Mouse (Mus musculus): ENCODE results near the gene Hspb3. TPM values are rescaled to one million over a fixed set of nuclear protein-coding genes. Genes with fewer than 3 reads are reported as not detected.

Gene Hspb3
- 0.25 and 0.59 TPM in 2 replicates for polyA plus RNA-seq (2014; fragmentation: Nextera tagmentation; extraction: Ambion mirVana)

DNA sequence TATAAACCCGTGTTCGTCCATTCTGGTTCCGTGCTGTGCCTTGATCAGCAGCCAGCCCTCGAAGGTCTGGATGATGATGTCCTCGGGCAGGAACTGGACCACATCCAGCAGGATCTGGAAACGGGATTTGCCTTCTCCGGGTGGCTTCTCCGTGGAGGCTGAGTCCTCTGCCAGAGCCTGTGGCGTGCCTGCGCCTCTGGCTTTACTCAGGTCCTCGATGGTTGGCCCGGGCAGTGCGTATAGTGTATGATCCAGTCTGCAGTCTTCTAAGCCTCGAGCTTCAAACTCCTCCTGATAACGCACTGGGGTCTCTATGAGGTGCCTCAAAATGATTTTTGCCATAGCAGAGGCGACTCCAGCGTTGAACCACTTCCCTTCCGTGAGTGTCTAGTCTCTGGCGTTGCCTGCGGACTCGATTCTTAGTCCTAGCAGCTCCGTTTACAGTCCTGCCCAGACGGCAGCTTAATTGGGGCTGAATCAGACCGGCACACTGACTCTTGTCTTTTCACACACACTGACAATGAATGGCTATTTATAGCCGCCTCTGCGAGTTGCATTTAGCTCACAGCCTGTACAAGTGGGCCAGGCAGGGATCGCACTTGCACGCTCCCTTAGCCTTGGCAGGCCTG lies at the start of gene Hspb3:
Hspb3 (minus strand) TSS at position 526 of the 629 bp plus-strand sequence.
- no peak for ATAC-seq (replicated peaks; ENCODE audit: low FRiP score)
- no peaks in the 10 kb centered on the region for H3K27me3 ChIP-seq (replicated peaks; ENCODE audit: control insufficient read depth, insufficient read depth, low read length)
- no peak within 1 kb of the TSS for H3K9ac ChIP-seq (ENCODE audit: low read depth, low read length)
- no peak within 1 kb of the TSS for H3K4me2 ChIP-seq
- no peak for DNase-seq (ENCODE audit: low spot score)
- H3K27ac ChIP-seq (ENCODE audit: low read depth, low read length), result no peak within 1 kb of the TSS
- no peak within 1 kb of the TSS for H3K4me3 ChIP-seq (ENCODE audit: low read depth, low read length)
- WGBS, result 72% methylated on average over 28 of the region's 28 CpGs
- H3K9me3 ChIP-seq (ENCODE audit: control insufficient read depth, low read length), result no peaks in the 10 kb centered on the region
- no peaks in the 10 kb centered on the region for H3K4me1 ChIP-seq (replicated peaks; ENCODE audit: control insufficient read depth, insufficient read depth, low read length)
- no peaks in the 10 kb centered on the region for H3K36me3 ChIP-seq (ENCODE audit: control insufficient read depth, insufficient read depth, low read length)

DNA sequence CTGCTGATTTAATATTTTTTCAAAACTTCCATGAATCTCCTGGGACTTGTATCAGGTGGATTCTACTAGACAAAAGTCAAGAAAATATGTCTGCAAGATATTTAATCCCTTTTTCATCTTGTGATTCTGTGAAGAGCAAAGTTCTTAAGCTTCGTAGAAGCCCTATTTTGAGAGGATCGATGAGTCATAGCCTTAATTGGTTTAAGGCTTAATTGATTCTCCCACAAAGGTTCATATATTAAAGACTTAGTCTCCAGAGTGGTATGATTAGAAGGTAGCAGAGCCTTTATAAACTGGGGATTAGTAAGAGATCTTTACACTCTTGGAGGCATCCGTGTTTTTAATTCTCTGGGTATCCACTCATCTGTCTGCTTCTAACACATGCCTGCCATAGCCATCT lies 49.7 kb upstream of the Hspb3 start:
- peaks cover 2% of the 10 kb centered on the region; the same call in 1 of the 2 replicates for H3K9me3 ChIP-seq (ENCODE audit: control insufficient read depth, low read length)
- H3K4me2 ChIP-seq, result no peak overlapping the region
- no peak for ATAC-seq (replicated peaks; ENCODE audit: low FRiP score)
- WGBS, result 83% methylated on average over 3 of the region's 3 CpGs
- H3K27me3 ChIP-seq (replicated peaks; ENCODE audit: control insufficient read depth, insufficient read depth, low read length), result no peaks in the 10 kb centered on the region
- no peak overlapping the region for H3K27ac ChIP-seq (ENCODE audit: low read depth, low read length)
- H3K4me3 ChIP-seq (ENCODE audit: low read depth, low read length), result no peak overlapping the region
- H3K4me1 ChIP-seq (replicated peaks; ENCODE audit: control insufficient read depth, insufficient read depth, low read length), result no peaks in the 10 kb centered on the region
- H3K36me3 ChIP-seq (ENCODE audit: control insufficient read depth, insufficient read depth, low read length), result no peaks in the 10 kb centered on the region
- no peak for DNase-seq (ENCODE audit: low spot score)
- no peak overlapping the region for H3K9ac ChIP-seq (ENCODE audit: low read depth, low read length)

DNA sequence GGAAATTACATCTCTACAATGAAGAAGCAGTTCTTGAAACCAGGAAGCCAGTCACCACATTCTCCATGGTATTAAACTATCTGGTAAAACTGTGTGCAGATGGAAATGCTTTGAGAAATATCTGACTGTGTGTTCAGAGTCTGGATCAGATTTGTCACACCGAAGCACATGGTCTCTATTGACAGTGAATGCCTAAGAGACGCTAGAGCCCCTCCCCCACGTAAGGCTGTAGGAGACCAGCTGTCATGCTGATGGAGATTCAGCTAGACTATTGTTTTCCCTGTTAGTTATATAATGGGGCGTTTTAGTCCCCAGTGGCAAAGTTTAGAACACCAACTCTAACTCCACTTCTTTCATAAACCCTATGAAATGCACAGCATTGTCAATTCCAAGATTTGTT lies 42.7 kb upstream of the Hspb3 start:
- Histone ChIP-seq H3K4me2 (no peak overlapping the region), H3K9ac (ENCODE audit: low read depth, low read length) (no peak overlapping the region), H3K4me1 (replicated peaks; ENCODE audit: control insufficient read depth, insufficient read depth, low read length) (no peaks in the 10 kb centered on the region), H3K27ac (ENCODE audit: low read depth, low read length) (no peak overlapping the region), H3K27me3 (replicated peaks; ENCODE audit: control insufficient read depth, insufficient read depth, low read length) (no peaks in the 10 kb centered on the region), H3K4me3 (ENCODE audit: low read depth, low read length) (no peak overlapping the region), H3K9me3 (ENCODE audit: control insufficient read depth, low read length) (no peaks in the 10 kb centered on the region), H3K36me3 (ENCODE audit: control insufficient read depth, insufficient read depth, low read length) (no peaks in the 10 kb centered on the region)
- DNase-seq (ENCODE audit: low spot score), result no peak
- 38% methylated on average over 4 of the region's 4 CpGs for WGBS
- ATAC-seq (replicated peaks; ENCODE audit: low FRiP score), result no peak

DNA sequence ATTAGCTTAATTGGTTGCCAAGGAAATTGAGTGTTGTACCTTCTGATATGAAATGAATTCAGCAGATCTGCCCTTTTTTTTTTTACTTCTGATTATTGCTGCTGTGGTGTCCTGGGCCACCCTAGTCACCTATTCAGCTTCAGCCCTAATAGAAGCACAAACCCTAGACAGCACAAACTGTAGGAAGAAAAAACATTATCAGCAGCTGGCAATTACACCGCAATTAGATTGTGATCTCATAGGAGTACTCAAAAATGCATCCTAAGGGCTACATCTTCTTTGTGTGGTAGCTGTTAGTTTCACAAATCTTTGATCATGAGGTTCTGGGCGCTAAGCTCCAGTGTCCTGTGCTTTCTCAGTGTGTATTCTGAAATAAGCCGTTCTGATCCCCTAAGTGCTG lies 37.7 kb upstream of the Hspb3 start:
- Histone ChIP-seq H3K9me3 (ENCODE audit: control insufficient read depth, low read length) (no peaks in the 10 kb centered on the region), H3K27ac (ENCODE audit: low read depth, low read length) (no peak overlapping the region), H3K4me1 (replicated peaks; ENCODE audit: control insufficient read depth, insufficient read depth, low read length) (no peaks in the 10 kb centered on the region), H3K27me3 (replicated peaks; ENCODE audit: control insufficient read depth, insufficient read depth, low read length) (no peaks in the 10 kb centered on the region), H3K4me3 (ENCODE audit: low read depth, low read length) (no peak overlapping the region), H3K9ac (ENCODE audit: low read depth, low read length) (no peak overlapping the region), H3K4me2 (no peak overlapping the region), H3K36me3 (ENCODE audit: control insufficient read depth, insufficient read depth, low read length) (no peaks in the 10 kb centered on the region)
- WGBS, result 83% methylated on average over 3 of the region's 3 CpGs
- DNase-seq (ENCODE audit: low spot score) (no peak), ATAC-seq (replicated peaks; ENCODE audit: low FRiP score) (no peak)

DNA sequence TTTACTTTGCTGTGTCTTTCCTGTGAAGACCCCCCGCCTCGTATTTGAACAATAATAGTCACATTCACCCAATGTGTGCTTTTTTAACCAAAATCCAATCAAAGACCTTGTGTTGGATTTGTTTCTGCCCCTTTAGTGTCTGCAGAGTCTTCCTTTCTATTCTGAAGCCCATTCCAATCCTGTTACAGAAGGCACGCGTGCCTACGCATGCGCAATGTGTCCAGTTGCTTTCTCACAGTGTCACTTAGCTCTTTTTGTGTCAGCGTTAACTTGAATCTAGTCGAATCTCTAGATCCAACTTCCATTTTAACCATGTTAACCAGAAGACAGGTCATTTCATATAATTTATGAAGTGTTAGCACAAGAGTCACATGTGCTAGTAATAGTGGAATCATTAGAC lies 36.5 kb upstream of the Hspb3 start:
- no peak for ATAC-seq (replicated peaks; ENCODE audit: low FRiP score)
- Histone ChIP-seq H3K4me3 (ENCODE audit: low read depth, low read length) (no peak overlapping the region), H3K27ac (ENCODE audit: low read depth, low read length) (no peak overlapping the region), H3K4me2 (peak overlapping the region; percentile 19; the same call in 1 of the 2 replicates), H3K36me3 (ENCODE audit: control insufficient read depth, insufficient read depth, low read length) (no peaks in the 10 kb centered on the region), H3K9ac (ENCODE audit: low read depth, low read length) (no peak overlapping the region), H3K4me1 (replicated peaks; ENCODE audit: control insufficient read depth, insufficient read depth, low read length) (no peaks in the 10 kb centered on the region), H3K9me3 (ENCODE audit: control insufficient read depth, low read length) (no peaks in the 10 kb centered on the region), H3K27me3 (replicated peaks; ENCODE audit: control insufficient read depth, insufficient read depth, low read length) (no peaks in the 10 kb centered on the region)
- WGBS, result 93% methylated on average over 8 of the region's 8 CpGs
- no peak for DNase-seq (ENCODE audit: low spot score)

DNA sequence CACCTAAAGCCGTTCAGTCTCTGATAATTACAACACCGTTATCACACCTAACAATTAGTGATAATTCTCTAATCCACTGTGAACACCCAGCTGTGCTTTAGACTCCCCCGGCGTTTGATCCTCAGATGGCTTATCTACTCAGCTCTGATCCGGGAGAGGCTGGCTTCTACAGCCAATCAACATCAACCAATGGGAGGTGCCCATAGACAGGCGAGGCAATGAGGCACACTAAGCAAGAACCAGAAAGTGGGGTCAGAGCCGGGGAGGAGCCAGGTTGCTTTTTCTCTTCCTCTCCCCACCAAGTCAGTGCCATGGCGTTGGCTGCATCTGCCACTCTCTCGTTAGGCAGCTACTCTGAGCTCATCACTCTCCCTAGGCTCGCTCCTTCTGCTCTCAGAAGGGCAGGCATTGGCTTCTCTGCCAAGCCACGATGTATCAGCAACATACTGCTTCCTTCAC lies 36.0 kb upstream of the Hspb3 start:
- ATAC-seq (replicated peaks; ENCODE audit: low FRiP score) (peak; percentile 91), DNase-seq (ENCODE audit: low spot score) (no peak)
- Histone ChIP-seq H3K27me3 (replicated peaks; ENCODE audit: control insufficient read depth, insufficient read depth, low read length) (no peaks in the 10 kb centered on the region), H3K4me3 (ENCODE audit: low read depth, low read length) (no peak overlapping the region), H3K4me1 (replicated peaks; ENCODE audit: control insufficient read depth, insufficient read depth, low read length) (no peaks in the 10 kb centered on the region), H3K9me3 (ENCODE audit: control insufficient read depth, low read length) (no peaks in the 10 kb centered on the region), H3K27ac (ENCODE audit: low read depth, low read length) (no peak overlapping the region), H3K36me3 (ENCODE audit: control insufficient read depth, insufficient read depth, low read length) (no peaks in the 10 kb centered on the region), H3K4me2 (peak overlapping the region; percentile 19; the same call in 1 of the 2 replicates), H3K9ac (ENCODE audit: low read depth, low read length) (no peak overlapping the region)
- 38% methylated on average over 11 of the region's 11 CpGs for WGBS

DNA sequence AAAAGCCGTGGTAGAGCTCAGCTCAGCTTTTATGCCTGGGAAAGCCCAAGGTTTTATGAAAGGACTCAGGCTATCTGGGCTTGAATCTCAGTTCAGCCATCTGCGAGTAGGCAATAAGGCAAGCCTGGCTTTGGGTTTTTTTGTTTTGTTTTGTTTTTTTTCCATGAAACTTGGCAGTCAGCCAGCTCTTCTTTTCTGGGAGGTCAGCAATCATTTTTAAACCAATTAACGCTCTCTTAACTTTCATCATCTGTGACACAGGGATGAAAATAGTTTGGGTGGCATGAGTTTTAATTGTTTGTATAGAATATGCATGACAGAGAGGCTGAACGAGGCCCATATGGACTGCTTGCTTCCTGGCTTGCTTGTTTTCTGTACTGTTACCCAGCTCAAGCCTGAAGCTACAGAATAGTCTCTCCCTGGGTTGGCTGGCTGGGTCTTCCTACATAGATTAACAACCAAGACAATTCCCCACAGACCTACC lies 33.4 kb upstream of the Hspb3 start:
- Histone ChIP-seq H3K4me2 (no peak overlapping the region), H3K27ac (ENCODE audit: low read depth, low read length) (no peak overlapping the region), H3K27me3 (replicated peaks; ENCODE audit: control insufficient read depth, insufficient read depth, low read length) (no peaks in the 10 kb centered on the region), H3K9ac (ENCODE audit: low read depth, low read length) (no peak overlapping the region), H3K9me3 (ENCODE audit: control insufficient read depth, low read length) (no peaks in the 10 kb centered on the region), H3K36me3 (ENCODE audit: control insufficient read depth, insufficient read depth, low read length) (no peaks in the 10 kb centered on the region), H3K4me1 (replicated peaks; ENCODE audit: control insufficient read depth, insufficient read depth, low read length) (no peaks in the 10 kb centered on the region), H3K4me3 (ENCODE audit: low read depth, low read length) (no peak overlapping the region)
- DNase-seq (ENCODE audit: low spot score) (no peak), ATAC-seq (replicated peaks; ENCODE audit: low FRiP score) (no peak)
- 68% methylated on average over 4 of the region's 4 CpGs for WGBS

DNA sequence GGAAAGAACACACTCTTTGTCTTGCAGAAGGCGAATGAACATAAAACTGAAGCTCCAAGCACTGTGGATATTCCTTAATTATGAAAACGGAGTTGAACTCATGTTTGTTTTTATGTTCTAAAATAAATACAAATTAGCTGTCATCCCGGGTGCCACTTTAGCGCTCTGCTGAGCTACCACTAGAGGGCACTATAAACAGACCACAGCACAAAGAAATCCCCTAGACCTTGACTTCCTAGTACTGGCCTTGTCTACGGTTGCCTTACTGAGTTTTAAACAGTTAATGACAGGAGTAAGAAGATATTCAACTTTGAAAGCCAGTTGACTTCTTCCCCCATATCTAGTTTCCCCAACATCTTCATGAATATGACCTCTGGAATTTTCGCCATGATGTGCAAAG lies 29.9 kb upstream of the Hspb3 start:
- H3K4me2 ChIP-seq, result no peak overlapping the region
- 20% methylated on average over 6 of the region's 6 CpGs for WGBS
- H3K27ac ChIP-seq (ENCODE audit: low read depth, low read length), result no peak overlapping the region
- DNase-seq (ENCODE audit: low spot score) (no peak), ATAC-seq (replicated peaks; ENCODE audit: low FRiP score) (no peak)
- H3K4me3 ChIP-seq (ENCODE audit: low read depth, low read length), result no peak overlapping the region
- H3K9me3 ChIP-seq (ENCODE audit: control insufficient read depth, low read length), result no peaks in the 10 kb centered on the region
- H3K4me1 ChIP-seq (replicated peaks; ENCODE audit: control insufficient read depth, insufficient read depth, low read length), result peaks cover 7% of the 10 kb centered on the region
- H3K36me3 ChIP-seq (ENCODE audit: control insufficient read depth, insufficient read depth, low read length), result no peaks in the 10 kb centered on the region
- no peak overlapping the region for H3K9ac ChIP-seq (ENCODE audit: low read depth, low read length)
- H3K27me3 ChIP-seq (replicated peaks; ENCODE audit: control insufficient read depth, insufficient read depth, low read length), result no peaks in the 10 kb centered on the region

DNA sequence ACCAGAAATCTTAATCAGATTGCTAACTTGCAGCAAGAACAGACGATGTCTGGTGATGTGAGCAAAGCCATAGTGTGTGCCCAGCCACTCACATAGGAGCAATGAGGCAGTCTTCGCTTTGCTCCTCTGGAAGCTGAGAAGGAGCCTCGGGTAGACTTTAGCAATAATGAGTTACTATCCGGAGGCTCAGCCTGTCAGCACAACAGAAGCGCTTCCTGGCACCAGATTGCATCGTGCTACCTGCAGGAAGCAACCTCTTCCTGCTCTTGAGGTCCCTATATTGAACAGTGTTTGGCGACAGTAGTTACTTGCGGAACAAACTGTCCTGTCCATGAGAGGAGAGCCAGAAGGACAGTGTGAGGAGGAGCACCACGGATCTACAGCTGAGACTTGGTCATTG lies 28.2 kb upstream of the Hspb3 start:
- Histone ChIP-seq H3K36me3 (ENCODE audit: control insufficient read depth, insufficient read depth, low read length) (no peaks in the 10 kb centered on the region), H3K4me3 (ENCODE audit: low read depth, low read length) (no peak overlapping the region), H3K9ac (ENCODE audit: low read depth, low read length) (no peak overlapping the region), H3K27ac (ENCODE audit: low read depth, low read length) (no peak overlapping the region), H3K9me3 (ENCODE audit: control insufficient read depth, low read length) (no peaks in the 10 kb centered on the region), H3K27me3 (replicated peaks; ENCODE audit: control insufficient read depth, insufficient read depth, low read length) (no peaks in the 10 kb centered on the region), H3K4me1 (replicated peaks; ENCODE audit: control insufficient read depth, insufficient read depth, low read length) (peaks cover 7% of the 10 kb centered on the region), H3K4me2 (no peak overlapping the region)
- no peak for DNase-seq (ENCODE audit: low spot score)
- ATAC-seq (replicated peaks; ENCODE audit: low FRiP score), result no peak
- WGBS, result 37% methylated on average over 9 of the region's 9 CpGs

Measured in liver, embryonic 11.5 days (tissue).